Mouse (Mus musculus) megakaryocyte, embryonic 14.5 days (primary cell): Measurements from ENCODE around the gene Rnf207.

ENCODE experiments used
- FLI1 ChIP-seq: IDR thresholded peaks from 2 replicates; pipeline ENCODE4 v1.6.1; 2012; ENCODE audit warnings: low read length, inconsistent platforms, mixed read lengths
- GATA1 ChIP-seq: IDR thresholded peaks from 3 replicates; pipeline ENCODE4 v1.6.1; 2012; ENCODE audit warnings: mixed read lengths, low read length, inconsistent platforms, borderline replicate concordance

DNA sequence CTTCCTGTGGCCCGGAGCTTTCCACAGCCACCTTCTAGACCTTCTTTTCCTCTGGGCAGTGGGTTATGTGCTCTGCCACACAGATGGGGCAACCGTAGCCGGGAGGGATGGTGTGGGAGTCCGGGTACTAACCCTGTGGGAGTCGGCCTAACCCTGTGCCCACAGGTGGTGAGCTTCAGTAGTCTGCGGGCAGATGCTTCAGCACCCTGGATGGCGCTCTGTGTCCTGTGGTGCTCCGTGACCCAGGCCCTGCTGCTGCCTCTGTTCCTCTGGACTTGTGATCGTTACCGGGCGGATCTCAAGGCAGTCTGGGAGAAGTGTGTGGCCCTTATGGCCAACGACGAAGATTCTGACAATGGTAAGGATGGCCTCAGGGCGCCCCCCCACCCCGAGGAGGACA is 37.2 kb downstream of the Rnf207 start:
- no peak for TF ChIP-seq GATA1
- TF ChIP-seq FLI1, result no peak
